Mouse (Mus musculus) urinary bladder, postnatal 10 days (tissue): ENCODE results near the gene Gon4l.

Experiments used
- DNase-seq: peaks from one replicate; pipeline ENCODE4 v3.0.0; 2022; ENCODE audit warnings: low spot score

Gene Gon4l

DNA sequence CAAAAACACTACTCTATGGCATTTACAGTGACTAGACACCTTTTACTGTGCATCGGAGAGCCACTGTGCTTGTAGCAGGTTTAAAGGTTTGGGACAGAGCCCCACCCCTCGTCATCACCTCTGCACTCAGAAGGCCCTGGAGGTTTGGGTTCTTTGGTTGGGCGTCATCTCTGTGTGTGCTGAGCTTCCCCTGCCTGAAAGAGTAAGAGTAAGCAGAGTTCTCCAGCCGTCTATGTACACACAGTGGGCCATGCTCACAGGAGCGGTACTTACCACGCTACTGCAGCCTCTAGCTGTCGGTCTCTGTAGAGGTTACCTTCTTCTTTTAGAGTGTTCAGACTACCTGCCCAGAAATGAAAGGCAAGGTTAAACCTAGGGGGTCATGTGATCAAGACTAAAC is 77.6 kb downstream of the Gon4l start:
- no peak for DNase-seq

- peak; percentile 66 for DNase-seq
Measured at GRCm38 (mm10) chr3:88913511-88914383, 78.7 kb downstream of the Gon4l start, which contains the start of gene Msto1. Msto1 (minus strand) TSS chr3:88913999.

- DNase-seq = no peak
Measured at GRCm38 (mm10) chr3:88914384-88914810, 79.4 kb downstream of the Gon4l start.

DNA sequence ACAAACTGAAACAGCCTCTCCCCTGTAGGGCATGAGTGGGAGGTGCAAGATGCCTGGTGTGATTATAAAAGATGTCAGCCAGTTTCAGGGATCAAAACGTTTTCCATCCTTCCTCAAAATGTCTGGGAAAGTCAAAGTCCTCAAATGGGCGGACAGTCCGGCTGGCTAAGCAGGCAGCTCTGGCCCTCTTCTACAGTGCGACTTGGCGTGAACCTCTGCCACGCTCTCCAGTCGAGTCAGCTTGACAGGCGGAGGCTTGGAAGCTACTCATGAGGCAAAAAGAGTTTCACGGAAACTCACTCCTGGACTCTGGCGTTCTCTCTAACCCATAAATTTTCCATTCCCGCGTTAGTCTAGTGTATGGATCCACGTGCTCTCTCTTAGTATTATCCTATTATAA is 84.0 kb downstream of the Gon4l start:
- DNase-seq = no peak

GRCm38 (mm10) chr3:88921411-88921810 is 86.4 kb downstream of the Gon4l start:
- no peak for DNase-seq

GRCm38 (mm10) chr3:88923989-88924591 is 89.1 kb downstream of the Gon4l start:
- no peak for DNase-seq

- no peak for DNase-seq
Measured at GRCm38 (mm10) chr3:88925651-88926050, 90.6 kb downstream of the Gon4l start.

GRCm38 (mm10) chr3:88929501-88929900 is 94.5 kb downstream of the Gon4l start:
- no peak for DNase-seq

DNA sequence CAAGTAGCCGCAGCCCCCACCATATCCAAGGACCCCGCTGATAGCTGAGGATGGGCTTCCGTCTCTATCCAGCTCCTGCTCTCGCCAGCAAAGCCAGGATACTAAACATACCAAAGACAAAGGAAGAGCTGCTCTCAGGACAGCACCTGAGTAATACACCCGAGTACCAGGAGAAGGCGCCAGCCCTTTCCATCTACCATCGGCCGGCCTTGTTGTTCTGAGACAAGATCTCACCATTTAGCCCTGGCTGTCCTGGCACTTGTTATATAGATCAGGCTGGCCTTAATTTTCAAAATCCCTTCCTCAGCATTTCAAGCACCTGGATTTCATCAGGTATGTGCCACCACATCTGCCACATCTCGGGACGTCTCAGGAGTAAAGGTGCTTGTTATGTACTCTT is 104.0 kb downstream of the Gon4l start:
- DNase-seq = no peak

- no peak for DNase-seq
Measured at GRCm38 (mm10) chr3:88939749-88940148, 104.7 kb downstream of the Gon4l start.

DNA sequence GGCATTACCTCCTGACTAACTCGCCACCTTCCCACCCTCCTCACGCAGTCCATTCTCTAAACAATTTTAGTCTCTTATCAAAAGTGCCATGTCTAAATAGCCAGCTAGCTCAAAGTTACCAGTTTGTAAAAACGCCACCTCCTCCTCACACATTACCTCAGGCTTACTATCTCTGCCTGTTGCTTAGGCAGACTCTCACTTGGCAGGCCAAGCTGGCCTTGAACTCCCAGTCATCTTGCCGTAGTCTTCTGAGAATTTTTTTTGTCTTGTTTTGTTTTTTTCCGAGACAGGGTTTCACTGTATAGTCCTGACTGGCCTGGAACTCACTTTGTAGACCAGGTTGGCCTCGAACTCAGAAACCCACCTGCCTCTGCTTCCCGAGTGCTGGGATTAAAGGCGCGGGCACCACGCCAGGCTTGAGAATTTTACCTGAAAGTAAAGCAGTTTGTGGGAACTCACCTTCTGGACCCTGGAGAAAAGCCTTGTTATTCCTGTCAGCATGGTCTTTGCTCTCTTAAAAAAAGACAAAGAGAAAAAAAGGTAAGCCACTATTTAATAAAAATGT is 107.4 kb downstream of the Gon4l start:
- DNase-seq = no peak

DNA sequence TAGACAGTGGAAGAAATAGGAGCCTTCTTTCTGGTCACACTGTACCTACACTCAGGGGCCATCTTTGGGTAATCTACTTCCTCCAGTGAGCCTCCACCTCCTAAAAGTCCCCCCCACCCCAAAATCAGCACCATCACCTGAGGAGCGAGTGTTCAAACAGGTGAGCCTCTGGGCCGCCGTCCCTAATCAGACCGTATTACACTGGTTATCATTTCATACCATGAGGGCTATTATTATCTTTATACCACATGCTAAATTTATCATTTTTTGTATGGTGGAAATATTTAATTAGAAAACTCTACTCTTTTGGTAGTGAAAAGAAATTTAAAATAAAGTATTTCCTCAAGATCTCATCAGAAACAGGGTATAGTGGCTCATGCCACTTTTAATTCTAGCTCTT is 109.1 kb downstream of the Gon4l start:
- no peak for DNase-seq

DNA sequence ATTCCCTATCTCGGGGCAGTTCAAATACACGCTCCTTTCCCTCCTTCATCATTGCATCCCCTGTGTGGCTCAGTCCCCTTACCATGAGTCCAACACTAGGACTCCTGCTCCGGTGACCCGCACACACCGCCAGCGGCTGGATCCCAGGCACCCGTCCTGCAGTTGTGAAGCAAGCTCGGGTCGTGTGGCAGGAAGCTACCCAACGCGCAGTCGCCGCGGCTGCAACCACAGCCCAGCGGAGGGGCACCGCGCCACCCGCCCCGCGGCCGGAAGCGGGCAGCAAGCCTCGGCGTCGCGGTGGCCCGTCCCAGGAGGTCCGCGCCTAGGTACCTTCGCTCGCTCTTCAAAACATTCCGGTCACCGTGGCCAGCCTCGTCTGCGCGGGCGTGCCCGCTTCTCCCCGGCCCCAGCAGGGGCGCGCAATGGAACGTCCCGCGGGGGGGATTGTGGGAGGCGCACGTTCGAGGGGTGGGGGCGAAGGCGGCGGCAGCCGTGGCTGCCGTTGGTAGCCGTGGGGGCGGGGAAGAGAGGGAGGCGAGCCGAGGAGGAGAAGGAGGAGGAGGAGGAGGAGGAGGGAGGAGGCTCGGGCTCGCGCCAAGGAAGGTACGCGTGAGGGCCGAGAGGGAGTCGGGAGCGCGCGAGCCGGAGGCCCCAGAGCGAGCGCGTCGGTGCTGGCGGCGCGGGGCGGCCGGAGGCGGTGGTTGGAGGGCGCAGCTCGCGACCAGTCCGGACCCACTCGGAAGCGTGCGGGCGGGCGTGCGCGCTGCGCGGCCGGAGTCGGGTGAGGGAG is 115.0 kb downstream of the Gon4l start:
- DNase-seq = peak; percentile 80

DNA sequence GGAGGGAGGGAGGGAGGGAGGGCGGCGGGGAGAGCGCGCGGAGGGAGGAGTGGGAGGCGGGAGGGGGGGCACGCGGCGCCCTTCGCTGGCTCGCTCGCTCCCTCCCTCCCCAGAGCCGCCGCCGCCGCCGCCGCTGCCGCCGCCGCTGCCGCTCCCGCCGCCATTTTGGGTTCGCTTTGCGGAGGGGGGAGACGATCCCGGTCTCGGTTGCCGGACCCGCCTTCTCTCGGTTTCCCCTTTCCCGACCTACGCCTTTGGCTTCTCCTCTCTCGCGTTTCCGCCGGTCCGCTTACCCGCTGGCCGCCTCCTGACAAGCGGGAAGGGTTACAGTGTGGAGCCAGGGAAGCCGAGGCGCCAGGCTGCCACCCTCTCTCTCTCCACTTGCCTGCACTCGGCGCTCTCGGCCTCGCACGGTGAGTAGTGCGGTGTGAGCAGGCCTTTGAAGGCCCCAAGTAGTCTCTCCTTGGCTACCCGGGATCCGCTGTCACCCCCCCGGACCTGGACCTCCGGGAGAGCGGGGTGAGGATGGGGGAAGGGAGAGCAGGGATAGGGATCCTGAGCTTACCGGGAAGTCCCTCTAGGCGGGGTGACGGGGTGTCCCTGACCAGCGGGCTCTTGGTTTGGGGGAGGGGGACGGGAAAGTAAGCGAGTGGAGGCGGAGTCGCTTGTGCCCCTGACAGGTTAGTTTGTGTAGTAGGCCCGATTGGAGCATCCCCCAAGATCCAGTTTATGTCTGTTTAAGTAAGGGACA is 115.7 kb downstream of the Gon4l start, which contains the start of the genes Ash1l and Dap3:
TSS of gene Ash1l (plus strand) at position 47 of the 751 bp plus-strand sequence.
TSS of gene Dap3 (minus strand) at position 606 of the 751 bp plus-strand sequence.
- DNase-seq = peak; percentile 20

DNA sequence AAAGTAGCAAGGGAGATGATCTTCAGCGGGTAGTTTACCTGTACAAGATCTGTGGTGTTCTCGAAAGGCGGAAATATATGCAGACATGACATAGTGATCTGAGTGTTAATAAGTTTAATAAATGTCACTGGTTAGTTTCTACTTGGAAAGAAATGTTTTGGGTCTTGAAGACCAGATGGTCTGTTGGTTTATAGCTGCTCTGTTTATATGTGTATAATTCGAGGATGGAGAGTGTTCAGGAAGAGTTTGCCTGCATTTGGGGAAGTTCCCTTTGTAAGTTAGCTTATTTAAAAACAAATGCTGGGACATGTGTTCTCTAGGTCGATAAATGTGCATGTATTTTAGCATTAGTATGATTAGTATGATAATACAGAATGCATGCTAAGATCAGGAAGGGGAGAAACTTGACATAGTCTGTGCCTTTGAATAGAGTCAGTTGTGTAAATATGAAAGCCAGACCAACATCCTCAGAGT is 116.3 kb downstream of the Gon4l start:
- no peak for DNase-seq

DNA sequence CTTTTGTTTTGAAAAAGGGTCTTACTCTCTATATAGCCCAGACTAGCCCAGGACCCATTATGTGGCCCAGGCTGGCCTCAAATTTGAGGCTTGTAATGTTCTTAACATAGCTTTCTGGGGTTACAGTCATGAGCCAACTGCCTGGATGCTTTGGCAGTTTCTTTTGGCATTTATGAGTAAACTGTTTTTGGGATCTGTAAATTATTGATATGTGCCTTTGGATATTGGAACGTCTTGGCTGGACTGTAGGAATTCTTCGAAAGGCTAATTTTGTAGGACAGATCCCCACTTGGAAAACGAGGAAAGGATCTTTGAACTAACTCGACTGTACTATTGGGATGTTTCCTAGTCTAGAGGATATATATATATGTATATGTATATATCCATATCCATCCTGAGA is 118.2 kb downstream of the Gon4l start:
- no peak for DNase-seq

- DNase-seq = no peak
Measured at GRCm38 (mm10) chr3:88953736-88954135, 118.7 kb downstream of the Gon4l start.
